Mouse (Mus musculus) neural tube, embryonic 10.5 days (tissue): Measurements from ENCODE around the gene Ahdc1.

Experiments
- DNase-seq: peaks from one replicate; pipeline ENCODE4 v3.0.0-alpha.2; 2017; ENCODE audit warnings: low spot score; ENCODE audit errors: extremely low spot score

Gene Ahdc1

GRCm38 (mm10) chr4:133011028-133011820 is at the start of gene Ahdc1:
Gene Ahdc1, plus strand, starts transcription at chr4:133011260.
- peak; percentile 96 for DNase-seq

GRCm38 (mm10) chr4:132961866-132962265 is 49.2 kb upstream of the Ahdc1 start:
- DNase-seq = no peak

GRCm38 (mm10) chr4:132962628-132963027 is 48.4 kb upstream of the Ahdc1 start:
- no peak for DNase-seq

GRCm38 (mm10) chr4:132963436-132963835 is 47.6 kb upstream of the Ahdc1 start:
- no peak for DNase-seq

GRCm38 (mm10) chr4:132964064-132964463 is 47.0 kb upstream of the Ahdc1 start:
- no peak for DNase-seq

- DNase-seq = no peak
These were observed 46.6 kb upstream of the Ahdc1 start for GRCm38 (mm10) chr4:132964473-132964872.

- DNase-seq = no peak
These were observed 42.7 kb upstream of the Ahdc1 start for GRCm38 (mm10) chr4:132968105-132968938.

GRCm38 (mm10) chr4:132971601-132972000 is 39.5 kb upstream of the Ahdc1 start:
- no peak for DNase-seq

- DNase-seq = no peak
These were observed 39.0 kb upstream of the Ahdc1 start for GRCm38 (mm10) chr4:132972101-132972500.

GRCm38 (mm10) chr4:132972556-132972955 is 38.5 kb upstream of the Ahdc1 start:
- no peak for DNase-seq

GRCm38 (mm10) chr4:132973186-132973585 is 37.9 kb upstream of the Ahdc1 start:
- no peak for DNase-seq

GRCm38 (mm10) chr4:132973814-132974398 is 37.2 kb upstream of the Ahdc1 start, which contains the start of gene Fgr:
Gene Fgr, plus strand, starts transcription at chr4:132974095.
- no peak for DNase-seq

- peak; percentile 77 for DNase-seq
These were observed 36.2 kb upstream of the Ahdc1 start for GRCm38 (mm10) chr4:132974904-132975303.

GRCm38 (mm10) chr4:132975791-132976190 is 35.3 kb upstream of the Ahdc1 start:
- DNase-seq = no peak

- DNase-seq = no peak
These were observed 34.3 kb upstream of the Ahdc1 start for GRCm38 (mm10) chr4:132976729-132977128.

- DNase-seq = no peak
These were observed 33.5 kb upstream of the Ahdc1 start for GRCm38 (mm10) chr4:132977597-132977996.

- DNase-seq = no peak
These were observed 31.9 kb upstream of the Ahdc1 start for GRCm38 (mm10) chr4:132979186-132979585.

GRCm38 (mm10) chr4:132981621-132982020 is 29.4 kb upstream of the Ahdc1 start:
- no peak for DNase-seq

GRCm38 (mm10) chr4:132982999-132983398 is 28.1 kb upstream of the Ahdc1 start:
- no peak for DNase-seq

GRCm38 (mm10) chr4:132983664-132984512 is 27.2 kb upstream of the Ahdc1 start:
- DNase-seq = peak; percentile 66
